Mouse (Mus musculus): ENCODE results near the gene Rabgap1l. TPM values are rescaled to one million over a fixed set of nuclear protein-coding genes. Genes with fewer than 3 reads are reported as not detected.

Gene Rabgap1l
- polyA plus RNA-seq, 1 experiment = 65.2 TPM

DNA sequence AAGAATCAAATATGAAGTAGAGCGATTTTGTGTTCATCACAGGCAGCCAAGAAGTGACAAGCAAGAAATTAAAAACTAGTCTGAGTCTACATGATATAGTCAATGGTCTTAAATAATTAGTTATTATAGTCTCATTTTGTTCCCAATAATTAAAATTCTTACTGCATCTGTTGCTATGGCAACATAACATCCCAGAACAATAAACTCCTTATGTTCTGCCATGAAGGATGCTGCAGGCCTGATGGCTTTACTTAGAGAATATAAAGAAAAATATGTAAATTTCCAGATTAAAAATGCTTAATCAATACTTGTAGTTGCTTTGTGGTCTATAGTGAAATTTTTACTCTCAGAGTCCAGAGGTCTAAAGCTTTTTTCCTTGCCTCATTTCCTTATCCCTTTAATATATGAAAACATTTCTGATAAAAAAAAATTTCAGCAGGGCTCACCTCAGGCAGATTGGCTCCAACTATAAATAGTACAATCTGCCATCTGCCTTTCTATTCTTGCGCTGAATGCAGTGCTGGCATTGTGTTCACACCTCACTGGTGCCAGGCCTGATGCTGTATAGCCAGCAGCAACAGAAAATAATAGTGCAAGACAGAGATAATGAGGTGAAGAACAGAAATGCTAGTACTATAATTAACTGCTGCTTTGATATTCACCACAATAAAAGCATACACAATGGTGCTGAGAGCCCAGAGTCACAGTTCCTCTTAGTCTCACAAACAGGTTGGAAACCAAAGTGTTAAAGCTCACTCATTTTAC lies 258.3 kb downstream of the Rabgap1l start:
- peaks cover 6% of the 10 kb centered on the region for H3K4me1 ChIP-seq (ENCODE audit: control insufficient read depth, insufficient read depth, low read length)
- TF ChIP-seq POLR2A (IDR thresholded peaks at IDR 0.05; ENCODE audit: extremely low read depth, insufficient read depth, low read length) (no peak), CTCF (IDR thresholded peaks at IDR 0.05; ENCODE audit: extremely low read depth, insufficient read depth, low read length) (no peak)
- H3K27ac ChIP-seq (ENCODE audit: insufficient read depth, low read length) = no peak overlapping the region
- H3K4me3 ChIP-seq (ENCODE audit: insufficient read depth, low read length) = no peak overlapping the region

GRCm38 (mm10) chr1:160533209-160533820 lies 259.7 kb downstream of the Rabgap1l start:
- H3K27ac ChIP-seq (ENCODE audit: insufficient read depth, low read length) = no peak overlapping the region
- no peak for TF ChIP-seq POLR2A (IDR thresholded peaks at IDR 0.05; ENCODE audit: extremely low read depth, insufficient read depth, low read length)
- TF ChIP-seq CTCF (IDR thresholded peaks at IDR 0.05; ENCODE audit: extremely low read depth, insufficient read depth, low read length) = no peak
- peaks cover 6% of the 10 kb centered on the region for H3K4me1 ChIP-seq (ENCODE audit: control insufficient read depth, insufficient read depth, low read length)
- no peak overlapping the region for H3K4me3 ChIP-seq (ENCODE audit: insufficient read depth, low read length)

DNA sequence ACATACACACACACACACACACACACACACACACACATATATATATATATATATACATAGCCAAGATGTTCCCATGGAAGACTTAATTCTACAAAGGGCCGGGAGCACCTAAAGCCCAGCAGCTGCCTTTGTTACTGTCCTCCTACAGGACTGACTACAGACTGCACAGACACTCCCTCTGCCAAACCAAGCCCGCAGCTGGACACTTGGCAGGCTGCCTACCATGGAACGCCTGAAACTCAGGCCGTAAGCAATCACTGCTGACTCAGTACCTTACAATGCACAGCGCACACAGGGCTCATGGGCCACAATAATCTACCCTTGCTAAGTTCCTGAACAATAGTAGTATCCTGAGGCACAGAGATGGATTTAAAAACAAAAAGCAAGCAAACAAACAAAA lies 261.6 kb downstream of the Rabgap1l start:
- Histone ChIP-seq H3K4me1 (ENCODE audit: control insufficient read depth, insufficient read depth, low read length) (peaks cover 6% of the 10 kb centered on the region), H3K27ac (ENCODE audit: insufficient read depth, low read length) (no peak overlapping the region), H3K4me3 (ENCODE audit: insufficient read depth, low read length) (no peak overlapping the region)
- no peak for TF ChIP-seq CTCF (IDR thresholded peaks at IDR 0.05; ENCODE audit: extremely low read depth, insufficient read depth, low read length)
- no peak for TF ChIP-seq POLR2A (IDR thresholded peaks at IDR 0.05; ENCODE audit: extremely low read depth, insufficient read depth, low read length)

DNA sequence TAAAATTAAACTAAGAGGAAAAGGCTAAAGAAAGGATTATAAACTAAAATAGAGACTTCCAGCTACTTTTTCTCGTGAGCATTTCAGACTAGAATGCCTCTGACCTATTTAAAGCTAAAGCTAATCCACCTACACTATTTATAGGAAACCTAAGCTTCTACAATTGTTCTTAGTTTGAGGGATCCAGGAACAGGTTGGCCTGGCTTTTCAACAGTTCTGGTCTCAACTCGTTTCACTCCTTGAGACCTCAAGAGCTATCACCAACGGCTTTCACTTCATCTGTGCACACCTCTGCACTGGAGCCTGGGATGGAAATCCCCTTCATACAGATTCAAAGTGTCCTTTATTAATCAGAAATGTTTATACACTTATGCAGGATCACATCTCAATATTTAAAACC lies 271.1 kb downstream of the Rabgap1l start:
- no peak overlapping the region for H3K4me3 ChIP-seq (ENCODE audit: insufficient read depth, low read length)
- H3K27ac ChIP-seq (ENCODE audit: insufficient read depth, low read length) = no peak overlapping the region
- H3K4me1 ChIP-seq (ENCODE audit: control insufficient read depth, insufficient read depth, low read length) = no peaks in the 10 kb centered on the region
- TF ChIP-seq CTCF (IDR thresholded peaks at IDR 0.05; ENCODE audit: extremely low read depth, insufficient read depth, low read length) (no peak), POLR2A (IDR thresholded peaks at IDR 0.05; ENCODE audit: extremely low read depth, insufficient read depth, low read length) (no peak)

DNA sequence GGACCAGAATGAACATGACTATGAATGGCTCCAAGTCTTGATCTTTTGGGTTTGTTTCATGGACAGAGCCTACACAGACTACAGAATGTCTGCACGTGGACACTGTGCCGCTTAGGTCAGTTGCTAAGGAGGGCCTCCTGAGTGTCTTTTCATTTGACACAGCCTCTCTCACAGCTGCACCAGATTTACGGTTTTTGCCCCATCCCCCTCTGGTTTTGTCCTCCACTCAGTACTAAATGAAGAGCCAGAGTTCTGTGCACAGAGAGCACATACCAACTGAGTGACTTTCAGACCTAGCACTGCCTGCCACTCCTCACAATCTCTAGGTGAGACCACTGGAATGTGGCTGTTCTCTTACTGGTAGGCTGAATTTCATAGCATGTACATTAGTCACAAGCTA lies 272.3 kb downstream of the Rabgap1l start:
- Histone ChIP-seq H3K4me1 (ENCODE audit: control insufficient read depth, insufficient read depth, low read length) (no peaks in the 10 kb centered on the region), H3K4me3 (ENCODE audit: insufficient read depth, low read length) (no peak overlapping the region), H3K27ac (ENCODE audit: insufficient read depth, low read length) (no peak overlapping the region)
- TF ChIP-seq POLR2A (IDR thresholded peaks at IDR 0.05; ENCODE audit: extremely low read depth, insufficient read depth, low read length) (no peak), CTCF (IDR thresholded peaks at IDR 0.05; ENCODE audit: extremely low read depth, insufficient read depth, low read length) (no peak)

DNA sequence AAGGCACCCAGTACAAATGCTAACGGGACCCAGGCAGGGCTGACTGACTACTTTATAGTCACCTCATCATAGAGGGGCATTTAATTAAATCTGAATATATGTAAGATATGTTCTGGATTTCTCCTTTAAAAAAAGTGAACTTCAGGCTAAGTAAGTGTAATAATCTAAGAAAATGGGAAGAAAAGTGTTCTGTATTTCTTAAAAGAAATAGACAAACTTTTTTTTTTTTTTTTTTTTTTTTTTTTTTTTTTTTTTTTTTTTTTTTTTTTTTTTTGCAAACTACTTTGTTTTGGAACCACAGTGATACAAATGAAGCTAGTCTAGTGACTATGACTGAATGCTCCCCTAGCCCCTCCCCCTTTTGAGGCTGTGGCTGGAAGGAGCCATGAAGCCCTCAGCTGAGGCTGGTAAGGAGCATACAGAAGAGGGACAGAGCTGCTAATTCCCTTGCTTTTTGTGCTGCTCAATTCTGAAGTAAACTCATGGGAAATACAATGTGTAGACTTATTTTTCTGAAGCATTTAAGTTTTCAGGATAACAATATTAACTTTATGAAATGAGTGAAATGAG lies 273.0 kb downstream of the Rabgap1l start:
- Histone ChIP-seq H3K27ac (ENCODE audit: insufficient read depth, low read length) (no peak overlapping the region), H3K4me1 (ENCODE audit: control insufficient read depth, insufficient read depth, low read length) (no peaks in the 10 kb centered on the region), H3K4me3 (ENCODE audit: insufficient read depth, low read length) (no peak overlapping the region)
- TF ChIP-seq CTCF (IDR thresholded peaks at IDR 0.05; ENCODE audit: extremely low read depth, insufficient read depth, low read length) (no peak), POLR2A (IDR thresholded peaks at IDR 0.05; ENCODE audit: extremely low read depth, insufficient read depth, low read length) (no peak)

GRCm38 (mm10) chr1:160518552-160518951 lies 274.5 kb downstream of the Rabgap1l start:
- Histone ChIP-seq H3K4me1 (ENCODE audit: control insufficient read depth, insufficient read depth, low read length) (no peaks in the 10 kb centered on the region), H3K27ac (ENCODE audit: insufficient read depth, low read length) (no peak overlapping the region), H3K4me3 (ENCODE audit: insufficient read depth, low read length) (no peak overlapping the region)
- no peak for TF ChIP-seq POLR2A (IDR thresholded peaks at IDR 0.05; ENCODE audit: extremely low read depth, insufficient read depth, low read length)
- TF ChIP-seq CTCF (IDR thresholded peaks at IDR 0.05; ENCODE audit: extremely low read depth, insufficient read depth, low read length) = no peak

GRCm38 (mm10) chr1:160507766-160508165 lies 285.2 kb downstream of the Rabgap1l start:
- TF ChIP-seq POLR2A (IDR thresholded peaks at IDR 0.05; ENCODE audit: extremely low read depth, insufficient read depth, low read length) (no peak), CTCF (IDR thresholded peaks at IDR 0.05; ENCODE audit: extremely low read depth, insufficient read depth, low read length) (no peak)
- H3K4me3 ChIP-seq (ENCODE audit: insufficient read depth, low read length) = no peak overlapping the region
- no peaks in the 10 kb centered on the region for H3K4me1 ChIP-seq (ENCODE audit: control insufficient read depth, insufficient read depth, low read length)
- no peak overlapping the region for H3K27ac ChIP-seq (ENCODE audit: insufficient read depth, low read length)

DNA sequence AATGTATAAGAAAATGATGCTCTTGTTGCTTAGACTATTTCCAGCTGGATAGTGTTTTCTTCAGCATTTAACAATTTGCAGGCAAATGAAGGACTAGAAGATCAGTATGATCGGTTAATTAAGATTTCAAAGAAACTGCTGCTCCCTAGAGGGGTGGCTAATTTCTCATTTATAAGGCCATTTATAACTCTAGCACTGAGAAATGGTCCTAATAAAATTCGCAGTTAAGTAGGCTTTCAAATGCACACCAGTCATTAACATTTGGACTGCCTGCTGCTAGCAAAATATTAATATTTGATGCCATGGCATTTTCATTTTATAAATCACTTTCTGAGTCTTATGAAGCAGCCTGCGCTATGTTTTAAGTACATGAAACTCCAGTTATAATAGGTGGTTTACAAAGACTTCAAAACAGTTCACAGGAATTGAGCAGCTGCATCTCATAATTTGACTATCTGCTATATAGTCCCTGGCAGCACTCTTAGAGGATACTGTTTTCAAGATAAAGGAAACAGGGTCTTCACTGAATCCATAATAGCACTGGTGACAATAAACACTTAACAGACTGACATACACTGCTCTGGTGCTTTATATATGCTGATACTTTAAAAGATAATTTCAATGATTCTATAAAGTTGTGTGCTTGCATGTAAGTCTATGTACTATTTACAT lies 296.0 kb downstream of the Rabgap1l start:
- Histone ChIP-seq H3K4me3 (ENCODE audit: insufficient read depth, low read length) (no peak overlapping the region), H3K27ac (ENCODE audit: insufficient read depth, low read length) (no peak overlapping the region), H3K4me1 (ENCODE audit: control insufficient read depth, insufficient read depth, low read length) (no peaks in the 10 kb centered on the region)
- TF ChIP-seq POLR2A (IDR thresholded peaks at IDR 0.05; ENCODE audit: extremely low read depth, insufficient read depth, low read length) = no peak

All from cortical plate, adult 2 months (tissue).